Mouse (Mus musculus) MEL (cell line): Measurements from ENCODE around the gene Ntmt1.

ENCODE experiments used
- BHLHE40 ChIP-seq: IDR thresholded peaks from 2 replicates; pipeline ENCODE4 v1.6.1; 2012; ENCODE audit warnings: low read depth, mild to moderate bottlenecking, inconsistent platforms, low read length, improper control_type of control experiment, borderline replicate concordance
- CTCF ChIP-seq, 3 experiments: IDR thresholded peaks in 2 of 3; conservative IDR thresholded peaks in 1 of 3; 2 replicates each; pipeline ENCODE4 v1.5.1; 2011 to 2012; ENCODE audit warnings: low read length in 3 of 3, low read depth in 2 of 3, mild to moderate bottlenecking in 2 of 3, improper control_type of control experiment in 1 of 3, inconsistent platforms in 1 of 3, mixed read lengths in 1 of 3, moderate library complexity in 1 of 3; ENCODE audit not compliant: control insufficient read depth in 1 of 3, insufficient read depth in 1 of 3, poor library complexity in 1 of 3, severe bottlenecking in 1 of 3
- GATA1 ChIP-seq: IDR thresholded peaks from 2 replicates; pipeline ENCODE4 v1.6.1; 2011; ENCODE audit warnings: low read depth, low read length, improper control_type of control experiment
- HCFC1 ChIP-seq: IDR thresholded peaks from 2 replicates; pipeline ENCODE4 v1.6.1; 2012; ENCODE audit warnings: low read depth, mild to moderate bottlenecking, inconsistent platforms, low read length, improper control_type of control experiment, moderate library complexity
- MXI1 ChIP-seq: IDR thresholded peaks from 2 replicates; pipeline ENCODE4 v1.6.1; 2011; ENCODE audit warnings: mild to moderate bottlenecking, low read depth, low read length, improper control_type of control experiment
- POLR2A ChIP-seq, 2 experiments: IDR thresholded peaks; 2 replicates each; pipeline ENCODE4 v1.6.1; 2011 to 2012; ENCODE audit warnings: low read length in 2 of 2, mild to moderate bottlenecking in 2 of 2, control low read depth in 1 of 2, improper control_type of control experiment in 1 of 2, low read depth in 1 of 2, moderate library complexity in 1 of 2; ENCODE audit not compliant: control insufficient read depth in 1 of 2, insufficient read depth in 1 of 2, poor library complexity in 1 of 2
- RAD21 ChIP-seq: IDR thresholded peaks from 2 replicates; pipeline ENCODE4 v1.6.1; 2011; ENCODE audit warnings: mild to moderate bottlenecking, low read depth, low read length, improper control_type of control experiment
- RCOR1 ChIP-seq: IDR thresholded peaks from 2 replicates; pipeline ENCODE4 v1.6.1; 2012; ENCODE audit warnings: low read depth, mild to moderate bottlenecking, inconsistent platforms, low read length, improper control_type of control experiment
- TCF12 ChIP-seq: IDR thresholded peaks from 2 replicates; pipeline ENCODE4 v1.6.1; 2014; ENCODE audit warnings: low read depth, mild to moderate bottlenecking, inconsistent platforms, low read length, improper control_type of control experiment, moderate library complexity
- USF2 ChIP-seq, 2 experiments: IDR thresholded peaks; 2 replicates each; pipeline ENCODE4 v1.6.1; 2011 to 2012; ENCODE audit warnings: improper control_type of control experiment in 2 of 2, low read length in 2 of 2, borderline replicate concordance in 1 of 2, inconsistent platforms in 1 of 2, low read depth in 1 of 2, mild to moderate bottlenecking in 1 of 2; ENCODE audit not compliant: insufficient read depth in 1 of 2

- TF ChIP-seq RCOR1 (no peak), MXI1 (no peak), TCF12 (no peak), CTCF (IDR thresholded peaks at IDR 0.05 in 2 of 3, conservative IDR thresholded peaks at IDR 0.05 in 1 of 3; ENCODE audit: control insufficient read depth in 1 of 3, insufficient read depth in 1 of 3, low read depth in 2 of 3, low read length in 3 of 3, poor library complexity in 1 of 3, severe bottlenecking in 1 of 3) (no peak), RAD21 (no peak), GATA1 (no peak), USF2 (IDR thresholded peaks at IDR 0.05; ENCODE audit: borderline replicate concordance in 1 of 2, insufficient read depth in 1 of 2, low read depth in 1 of 2, low read length in 2 of 2) (no peak), POLR2A (IDR thresholded peaks at IDR 0.05; ENCODE audit: control insufficient read depth in 1 of 2, insufficient read depth in 1 of 2, low read depth in 1 of 2, low read length in 2 of 2, poor library complexity in 1 of 2) (no peak), BHLHE40 (no peak), HCFC1 (no peak)
These were observed 26.0 kb downstream of the Ntmt1 start for GRCm38 (mm10) chr2:30833644-30834043.
